Mouse (Mus musculus): ENCODE results near the gene Atl3. TPM values are rescaled to one million over a fixed set of nuclear protein-coding genes. Genes with fewer than 3 reads are reported as not detected.

The Atl3 gene
- 17.1 and 17.4 TPM in 2 replicates for polyA plus RNA-seq (2015; fragmentation: Nextera tagmentation; extraction: Ambion mirVana)

DNA sequence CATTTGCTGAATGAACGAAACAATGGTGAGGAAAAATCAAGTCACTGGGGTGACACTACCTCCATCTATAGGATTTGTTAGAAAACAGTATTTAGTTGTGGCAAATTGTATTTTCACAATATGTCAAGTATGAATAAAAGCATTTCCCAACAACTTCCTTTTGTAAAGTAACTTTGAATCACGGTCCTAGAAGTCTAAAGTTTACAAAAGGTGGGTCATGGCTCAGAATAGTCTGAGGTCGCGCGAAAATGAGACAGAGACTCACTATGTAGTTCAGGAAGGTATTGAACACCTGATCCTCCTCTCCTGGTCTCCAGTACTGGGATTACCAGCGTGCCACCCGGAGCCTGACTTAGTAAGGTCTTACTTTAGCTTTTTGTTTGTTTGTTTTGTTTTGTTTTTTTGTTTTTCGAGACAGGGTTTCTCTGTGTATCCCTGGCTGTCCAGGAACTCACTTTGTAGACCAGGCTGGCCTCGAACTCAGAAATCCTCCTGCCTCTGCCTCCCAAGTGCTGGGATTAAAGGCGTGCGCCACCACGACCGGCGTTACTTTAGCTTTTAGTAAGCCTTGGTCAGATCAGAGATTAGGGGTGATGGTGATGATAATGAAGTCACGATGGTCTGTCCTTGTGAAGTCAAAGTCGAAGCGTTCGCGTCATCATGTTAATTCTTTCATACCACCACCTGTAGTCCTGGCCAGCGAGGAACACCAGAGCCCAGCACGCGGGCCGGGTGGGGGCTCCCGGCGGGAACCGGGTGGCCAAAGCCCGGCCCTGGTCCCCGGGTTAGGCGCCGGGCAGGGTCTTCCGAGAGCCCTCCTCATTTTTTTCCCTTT, at the start of gene Atl3:
TSS of gene Atl3 (plus strand) at position 689 of the 835 bp plus-strand sequence.
- H3K9me3 ChIP-seq: no peaks in the 10 kb centered on the region
- ATAC-seq (ENCODE audit: insufficient read depth, low FRiP score, low read depth): no peak
- no peaks in the 10 kb centered on the region for H3K4me1 ChIP-seq
- WGBS: 24% methylated on average over 31 of the region's 31 CpGs
- peak within 1 kb of the TSS; percentile 100 for H3K27ac ChIP-seq
- H3K27me3 ChIP-seq (replicated peaks): no peaks in the 10 kb centered on the region
- peak within 1 kb of the TSS; percentile 81 for H3K9ac ChIP-seq
- H3K4me2 ChIP-seq: peak within 1 kb of the TSS; percentile 74
- H3K4me3 ChIP-seq (replicated peaks): peak within 1 kb of the TSS; percentile 83
- no peaks in the 10 kb centered on the region for H3K36me3 ChIP-seq

DNA sequence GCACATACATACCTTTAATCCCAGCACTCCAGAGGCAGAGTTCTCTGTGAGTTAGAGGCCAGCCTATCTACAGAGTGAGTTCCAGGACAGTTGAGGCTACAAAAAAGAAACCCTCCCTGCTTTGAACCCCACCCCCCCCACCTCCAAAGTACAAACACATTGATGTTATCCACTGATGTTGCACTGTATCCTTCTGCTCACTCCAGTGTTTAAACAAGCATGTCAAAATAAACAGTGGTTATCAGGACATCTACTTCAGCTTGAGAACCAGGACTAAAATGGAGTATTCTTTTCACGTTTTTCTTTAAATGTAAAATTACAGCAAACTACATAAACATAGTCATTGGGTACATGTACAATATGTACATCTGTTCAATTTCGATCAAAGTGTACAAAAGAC, 48.7 kb upstream of the Atl3 start:
- Histone ChIP-seq H3K9ac (no peak overlapping the region), H3K4me1 (peaks cover 9% of the 10 kb centered on the region; the same call in 1 of the 2 replicates), H3K4me2 (no peak overlapping the region), H3K4me3 (replicated peaks) (no peak overlapping the region), H3K27me3 (replicated peaks) (no peaks in the 10 kb centered on the region), H3K9me3 (no peaks in the 10 kb centered on the region), H3K36me3 (no peaks in the 10 kb centered on the region), H3K27ac (no peak overlapping the region)
- 73% methylated on average over 2 of the region's 2 CpGs for WGBS
- no peak for ATAC-seq (ENCODE audit: insufficient read depth, low FRiP score, low read depth)

DNA sequence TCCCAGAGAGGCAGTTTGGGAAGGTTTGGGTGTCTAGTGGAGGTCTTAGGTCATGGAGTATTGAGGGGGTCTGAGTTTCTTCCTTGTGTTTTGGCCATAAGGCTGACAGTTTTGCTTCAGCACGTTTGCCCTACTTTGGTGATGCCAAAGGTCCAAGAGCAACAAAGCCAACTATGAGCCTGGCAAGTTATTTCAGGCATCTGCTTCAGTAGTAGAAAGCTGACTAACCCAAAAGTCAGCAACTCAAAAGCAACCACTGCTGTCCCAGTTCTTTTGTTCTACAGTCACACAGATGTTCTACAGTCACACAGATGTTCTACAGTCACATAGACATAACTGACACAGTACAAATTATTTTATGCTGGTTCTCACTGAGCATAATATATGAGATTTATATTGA, 48.2 kb upstream of the Atl3 start:
- WGBS: 74% methylated on average over 1 of the region's 1 CpGs

DNA sequence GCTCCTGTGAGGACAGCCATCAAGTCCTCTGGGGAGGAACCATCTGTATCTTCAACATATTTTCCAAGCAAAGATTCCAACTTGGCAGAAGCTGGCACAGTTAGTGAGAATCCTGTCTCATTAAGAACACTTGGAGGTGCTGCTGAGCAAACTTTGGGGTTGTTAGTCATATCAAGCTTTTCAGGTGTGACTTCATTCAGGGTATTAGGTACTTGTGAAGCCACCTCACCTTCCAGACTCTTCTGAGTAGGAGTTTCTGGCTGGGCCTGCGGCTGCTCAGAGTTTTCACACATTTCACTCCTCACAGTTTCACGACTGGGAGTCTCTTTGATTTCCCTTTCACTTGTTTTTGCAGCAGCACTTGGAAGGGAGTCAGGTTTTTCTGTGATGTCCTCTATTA, 37.0 kb upstream of the Atl3 start:
- no peak overlapping the region for H3K27ac ChIP-seq
- WGBS: 59% methylated on average over 2 of the region's 2 CpGs

More for the DNA sequence above, 48.2 kb upstream of the Atl3 start:
- Histone ChIP-seq H3K4me3 (replicated peaks) (no peak overlapping the region), H3K9ac (no peak overlapping the region), H3K36me3 (no peaks in the 10 kb centered on the region), H3K9me3 (no peaks in the 10 kb centered on the region), H3K4me2 (no peak overlapping the region), H3K27ac (no peak overlapping the region), H3K4me1 (peaks cover 9% of the 10 kb centered on the region; the same call in 1 of the 2 replicates), H3K27me3 (replicated peaks) (no peaks in the 10 kb centered on the region)
- ATAC-seq (ENCODE audit: insufficient read depth, low FRiP score, low read depth): no peak

DNA sequence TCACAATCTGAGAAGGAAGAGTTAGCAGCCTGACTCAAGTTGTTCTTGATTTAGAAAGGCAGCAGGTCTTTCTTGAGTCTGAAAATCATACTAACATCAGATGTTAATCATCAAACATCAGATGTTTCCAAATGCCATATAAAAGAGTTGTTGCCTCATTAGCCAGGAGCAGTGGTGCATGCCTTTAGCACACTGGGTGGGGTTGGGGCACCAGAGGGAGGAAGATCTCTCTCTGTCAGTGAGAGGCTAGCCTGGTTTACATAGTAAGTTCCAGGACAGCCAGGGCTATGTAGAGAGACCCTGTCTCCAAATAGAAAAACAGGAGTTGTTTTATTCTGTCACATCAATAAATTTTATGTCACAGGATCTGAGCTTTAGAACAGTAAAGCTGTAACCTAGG, 34.9 kb upstream of the Atl3 start:
- H3K27me3 ChIP-seq (replicated peaks): no peaks in the 10 kb centered on the region
- H3K27ac ChIP-seq: no peak overlapping the region
- ATAC-seq (ENCODE audit: insufficient read depth, low FRiP score, low read depth): no peak
- H3K36me3 ChIP-seq: no peaks in the 10 kb centered on the region
- H3K4me3 ChIP-seq (replicated peaks): no peak overlapping the region
- H3K9me3 ChIP-seq: no peaks in the 10 kb centered on the region
- no peak overlapping the region for H3K9ac ChIP-seq
- no peaks in the 10 kb centered on the region for H3K4me1 ChIP-seq
- no peak overlapping the region for H3K4me2 ChIP-seq

More for the DNA sequence above, 37.0 kb upstream of the Atl3 start:
- Histone ChIP-seq H3K4me2 (no peak overlapping the region), H3K9me3 (no peaks in the 10 kb centered on the region), H3K4me1 (no peaks in the 10 kb centered on the region), H3K9ac (no peak overlapping the region), H3K36me3 (no peaks in the 10 kb centered on the region), H3K4me3 (replicated peaks) (no peak overlapping the region), H3K27me3 (replicated peaks) (no peaks in the 10 kb centered on the region)
- no peak for ATAC-seq (ENCODE audit: insufficient read depth, low FRiP score, low read depth)

DNA sequence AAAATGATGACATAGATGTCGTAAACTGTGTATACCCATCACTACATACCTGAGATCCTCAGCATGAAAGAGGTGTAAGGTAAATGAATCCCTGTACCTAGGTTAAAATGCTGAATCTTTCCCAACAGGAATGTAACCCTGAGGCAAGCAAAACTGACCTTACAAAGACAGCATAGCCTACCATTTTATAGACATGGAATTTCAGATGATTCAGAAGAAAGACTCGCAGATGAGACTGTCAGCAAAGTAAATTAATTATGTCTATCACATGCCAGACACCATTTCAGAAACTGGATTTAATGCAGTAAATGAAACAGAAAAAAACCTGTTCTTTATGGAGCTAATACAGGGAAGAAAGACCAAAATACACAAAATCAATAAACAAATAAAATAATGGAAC, 34.5 kb upstream of the Atl3 start:
- H3K4me3 ChIP-seq (replicated peaks): no peak overlapping the region
- H3K9me3 ChIP-seq: no peaks in the 10 kb centered on the region
- H3K4me2 ChIP-seq: no peak overlapping the region
- no peaks in the 10 kb centered on the region for H3K27me3 ChIP-seq (replicated peaks)
- H3K27ac ChIP-seq: no peak overlapping the region
- no peaks in the 10 kb centered on the region for H3K4me1 ChIP-seq
- no peak overlapping the region for H3K9ac ChIP-seq
- ATAC-seq (ENCODE audit: insufficient read depth, low FRiP score, low read depth): no peak
- WGBS: 82% methylated on average over 2 of the region's 2 CpGs
- no peaks in the 10 kb centered on the region for H3K36me3 ChIP-seq

DNA sequence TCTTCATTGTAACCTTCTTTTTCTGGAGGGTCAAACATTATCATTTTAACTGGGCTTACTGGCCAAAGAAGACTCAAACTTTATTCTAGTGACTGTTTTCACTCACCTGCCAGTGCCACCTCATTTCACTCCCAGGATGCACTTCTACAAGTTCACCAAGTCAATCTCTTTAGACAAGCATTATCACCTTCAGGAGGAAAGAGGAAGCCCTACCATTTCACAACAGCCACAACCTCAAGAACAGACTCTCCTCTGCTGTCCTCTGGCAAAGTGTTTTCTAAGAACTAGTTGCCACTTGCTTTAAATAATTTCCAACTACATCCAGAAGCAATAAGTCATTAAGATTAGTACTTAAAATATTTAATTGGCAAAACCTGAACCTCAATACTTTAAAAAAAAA, 25.9 kb upstream of the Atl3 start:
- no peak overlapping the region for H3K9ac ChIP-seq
- no peak overlapping the region for H3K4me3 ChIP-seq (replicated peaks)
- H3K36me3 ChIP-seq: no peaks in the 10 kb centered on the region
- no peak overlapping the region for H3K4me2 ChIP-seq
- H3K27ac ChIP-seq: no peak overlapping the region
- ATAC-seq (ENCODE audit: insufficient read depth, low FRiP score, low read depth): no peak
- no peaks in the 10 kb centered on the region for H3K27me3 ChIP-seq (replicated peaks)
- no peaks in the 10 kb centered on the region for H3K9me3 ChIP-seq
- H3K4me1 ChIP-seq: peaks cover 3% of the 10 kb centered on the region; the same call in 1 of the 2 replicates

DNA sequence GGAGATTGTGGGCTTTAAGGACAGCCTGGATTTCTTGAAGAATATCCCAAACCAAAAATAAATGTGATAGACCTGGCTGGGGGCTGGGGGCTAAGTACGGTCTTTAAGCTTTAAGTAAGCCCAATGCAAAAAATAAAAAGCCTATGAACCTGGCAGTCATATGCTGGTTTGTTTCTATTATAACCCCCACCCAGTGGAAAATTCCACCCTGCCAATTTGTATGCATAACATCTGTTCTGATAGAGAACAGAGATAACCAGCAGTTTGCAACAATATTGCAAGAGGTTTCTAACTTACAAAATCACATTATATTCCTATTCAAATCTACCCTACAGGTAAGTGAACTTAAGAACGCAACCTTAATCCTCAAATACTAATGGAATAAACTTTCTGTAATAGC, 23.2 kb upstream of the Atl3 start:
- H3K4me3 ChIP-seq (replicated peaks): no peak overlapping the region
- H3K27me3 ChIP-seq (replicated peaks): no peaks in the 10 kb centered on the region
- 66% methylated on average over 2 of the region's 2 CpGs for WGBS
- H3K4me2 ChIP-seq: no peak overlapping the region
- ATAC-seq (ENCODE audit: insufficient read depth, low FRiP score, low read depth): no peak
- H3K9ac ChIP-seq: no peak overlapping the region
- peaks cover 3% of the 10 kb centered on the region; the same call in 1 of the 2 replicates for H3K4me1 ChIP-seq
- H3K36me3 ChIP-seq: peaks cover 3% of the 10 kb centered on the region; the same call in 1 of the 2 replicates
- no peak overlapping the region for H3K27ac ChIP-seq
- no peaks in the 10 kb centered on the region for H3K9me3 ChIP-seq

DNA sequence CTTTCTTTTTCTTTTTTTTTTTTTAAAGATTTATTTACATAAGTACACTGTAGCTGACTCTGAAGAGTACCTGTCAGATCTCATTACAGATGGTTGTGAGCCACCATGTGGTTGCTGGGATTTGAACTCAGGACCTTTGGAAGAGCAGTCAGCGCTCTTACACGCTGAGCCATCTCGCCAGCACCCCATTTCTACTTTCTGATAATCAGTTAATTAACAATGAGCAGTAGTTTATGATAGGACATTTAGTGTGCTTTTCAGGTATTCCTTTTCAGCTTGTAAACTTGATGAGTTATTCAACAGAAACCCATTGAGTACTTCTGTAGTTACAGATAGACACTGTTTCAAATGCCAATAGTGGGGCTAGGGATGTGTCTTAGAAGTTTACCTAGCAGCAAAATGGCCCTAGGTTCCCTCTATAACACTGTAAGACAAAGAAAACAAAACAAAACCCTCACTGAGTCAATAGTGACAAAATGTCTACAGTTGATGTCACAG, 14.0 kb upstream of the Atl3 start:
- 97% methylated on average over 3 of the region's 3 CpGs for WGBS
- no peaks in the 10 kb centered on the region for H3K9me3 ChIP-seq
- H3K36me3 ChIP-seq: no peaks in the 10 kb centered on the region
- no peak overlapping the region for H3K4me2 ChIP-seq
- no peak overlapping the region for H3K9ac ChIP-seq
- no peak for ATAC-seq (ENCODE audit: insufficient read depth, low FRiP score, low read depth)
- no peaks in the 10 kb centered on the region for H3K27me3 ChIP-seq (replicated peaks)
- no peak overlapping the region for H3K4me3 ChIP-seq (replicated peaks)
- no peak overlapping the region for H3K27ac ChIP-seq
- H3K4me1 ChIP-seq: peaks cover 9% of the 10 kb centered on the region; the same call in 1 of the 2 replicates

DNA sequence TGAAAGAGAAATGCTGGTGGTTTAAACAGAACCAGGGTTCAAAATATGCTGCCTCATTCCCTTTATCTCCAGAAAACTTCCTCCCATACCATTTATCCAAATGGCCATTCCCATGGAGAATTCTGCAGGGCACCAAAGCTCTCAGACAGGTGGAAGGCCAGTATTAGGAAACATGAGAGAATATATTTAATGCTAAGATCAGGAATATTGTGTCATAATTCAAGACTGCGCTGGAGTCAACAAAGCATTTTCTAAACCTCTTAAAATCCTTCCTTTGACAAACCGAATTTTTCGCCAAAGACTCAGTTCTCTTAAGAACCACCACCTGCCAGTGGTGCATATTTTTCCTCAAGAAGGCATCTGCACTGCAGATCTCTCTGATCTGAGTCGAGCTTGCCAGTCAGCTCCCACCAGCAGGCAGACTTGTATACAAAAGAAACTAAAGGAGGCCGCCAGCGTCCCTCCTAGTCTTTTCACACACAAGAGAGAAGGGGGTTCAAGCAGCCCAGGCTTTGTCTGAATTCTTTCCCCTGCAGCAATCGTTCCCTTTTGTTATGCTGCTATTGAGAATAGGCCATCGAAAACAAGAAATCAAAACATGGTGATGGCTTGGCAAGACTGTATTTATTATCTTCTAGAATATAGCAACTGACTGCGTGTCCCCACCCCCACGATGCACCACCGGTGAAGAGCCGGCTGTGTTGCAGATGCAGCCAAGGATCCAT, 12.1 kb upstream of the Atl3 start:
- Histone ChIP-seq H3K9me3 (no peaks in the 10 kb centered on the region), H3K27ac (peak overlapping the region; percentile 99; the same call in 1 of the 2 replicates), H3K4me2 (peak overlapping the region; percentile 73), H3K27me3 (replicated peaks) (no peaks in the 10 kb centered on the region), H3K4me3 (replicated peaks) (peak overlapping the region; percentile 98), H3K9ac (peak overlapping the region; percentile 34; the same call in 1 of the 2 replicates), H3K4me1 (peaks cover 9% of the 10 kb centered on the region; the same call in 1 of the 2 replicates), H3K36me3 (no peaks in the 10 kb centered on the region)
- WGBS: 7% methylated on average over 12 of the region's 12 CpGs
- no peak for ATAC-seq (ENCODE audit: insufficient read depth, low FRiP score, low read depth)

DNA sequence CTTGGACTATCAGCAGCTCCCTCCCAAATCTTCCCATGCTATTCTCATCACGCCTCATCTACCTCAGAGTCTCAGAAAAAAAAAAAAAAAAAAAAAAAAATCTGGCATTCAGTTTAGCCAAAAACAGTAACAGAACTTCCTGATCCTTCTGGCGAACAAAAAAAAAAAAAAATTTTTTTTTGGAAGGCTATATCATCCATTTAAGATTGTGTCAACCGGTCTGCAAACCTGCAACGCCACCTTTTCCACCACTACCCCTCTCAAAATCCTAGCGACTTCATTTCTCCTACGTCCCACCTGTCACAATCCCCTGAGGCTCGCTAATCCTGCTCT, 11.6 kb upstream of the Atl3 start:
- H3K4me3 ChIP-seq (replicated peaks): peak overlapping the region; percentile 98
- 0% methylated on average over 7 of the region's 7 CpGs for WGBS
- no peaks in the 10 kb centered on the region for H3K36me3 ChIP-seq
- no peaks in the 10 kb centered on the region for H3K9me3 ChIP-seq
- H3K4me1 ChIP-seq: peaks cover 9% of the 10 kb centered on the region; the same call in 1 of the 2 replicates
- no peaks in the 10 kb centered on the region for H3K27me3 ChIP-seq (replicated peaks)
- H3K9ac ChIP-seq: peak overlapping the region; percentile 96
- peak overlapping the region; percentile 73 for H3K4me2 ChIP-seq
- no peak for ATAC-seq (ENCODE audit: insufficient read depth, low FRiP score, low read depth)
- H3K27ac ChIP-seq: peak overlapping the region; percentile 99

Measured in stomach, embryonic 15.5 days (tissue).